ENCODE assay signal across 20 mouse cellular contexts in genomic region chr5:5285876-5286275, GRCm38 (mm10).
DNase-seq lines count a peak whose midpoint lies in the region; ATAC-seq and TF ChIP-seq lines count a peak whose summit lies in the region.
"Had no signal": no experiment of that assay in that cellular context is flagged by ENCODE, and none has a peak within 500 bp of the region (broad histone marks: within the 10 kb centered on the region; RNA-seq: fewer than 3 reads in every experiment).

No protein-coding gene starts in this region.

- H3K27me3 ChIP-seq in lung, postnatal 0 days (replicated peaks; ENCODE audit: insufficient read depth, low read length): no peaks in the 10 kb centered on the region
- no peaks in the 10 kb centered on the region for H3K27me3 ChIP-seq in intestine, postnatal 0 days (replicated peaks; ENCODE audit: control insufficient read depth, insufficient read depth, low read length)
- no peaks in the 10 kb centered on the region for H3K27me3 ChIP-seq in forebrain, embryonic 13.5 days
- H3K27me3 ChIP-seq in embryonic facial prominence, embryonic 10.5 days (replicated peaks; ENCODE audit: low read depth, poor library complexity, severe bottlenecking): no peaks in the 10 kb centered on the region
- H3K27me3 ChIP-seq: CH12.LX; forebrain, embryonic 12.5 days; heart, embryonic 15.5 days; hindbrain, embryonic 15.5 days; midbrain, embryonic 15.5 days had no signal

- DNase-seq in lung, postnatal 0 days (ENCODE audit: low spot score): peak; percentile 82
- no peak for DNase-seq in lung, postnatal 25 days (ENCODE audit: low spot score)
- DNase-seq in Muller cell, postnatal 12 days (ENCODE audit: inconsistent ontology term): peak; percentile 50
- DNase-seq in yolk sac, embryonic 10.5 days (ENCODE audit: low spot score): peak; percentile 60
- no peak for DNase-seq in embryonic facial prominence, embryonic 10.5 days (ENCODE audit: low spot score)
- DNase-seq: cerebellum, adult 8-10 months; gastrocnemius, postnatal 10 days; heart, adult 2 months; heart, postnatal 4 days; kidney, adult 11 months; right cerebral cortex, postnatal 4 days; thymus, postnatal 25 days had no signal

- no peak overlapping the region for H3K4me2 ChIP-seq in lung, postnatal 0 days (replicated peaks; ENCODE audit: low read depth, low read length)
- H3K4me2 ChIP-seq in intestine, postnatal 0 days (replicated peaks; ENCODE audit: low read depth): no peak overlapping the region
- no peak overlapping the region for H3K4me2 ChIP-seq in forebrain, embryonic 13.5 days
- H3K4me2 ChIP-seq: forebrain, embryonic 12.5 days; heart, embryonic 15.5 days; hindbrain, embryonic 15.5 days; midbrain, embryonic 15.5 days had no signal

- no peaks in the 10 kb centered on the region for H3K36me3 ChIP-seq in lung, postnatal 0 days (ENCODE audit: insufficient read depth, low read length)
- H3K36me3 ChIP-seq in intestine, postnatal 0 days (ENCODE audit: control insufficient read depth, insufficient read depth): no peaks in the 10 kb centered on the region
- H3K36me3 ChIP-seq in forebrain, embryonic 13.5 days (ENCODE audit: poor library complexity, severe bottlenecking): no peaks in the 10 kb centered on the region
- no peaks in the 10 kb centered on the region for H3K36me3 ChIP-seq in embryonic facial prominence, embryonic 10.5 days (replicated peaks)
- H3K36me3 ChIP-seq: forebrain, embryonic 12.5 days; heart, embryonic 15.5 days; hindbrain, embryonic 15.5 days; limb, embryonic 10.5 days; midbrain, embryonic 15.5 days had no signal

- no peak overlapping the region for H3K4me3 ChIP-seq in lung, postnatal 0 days (ENCODE audit: low read depth, low read length)
- H3K4me3 ChIP-seq in intestine, postnatal 0 days (ENCODE audit: low read depth, low read length): no peak overlapping the region
- no peak overlapping the region for H3K4me3 ChIP-seq in forebrain, embryonic 13.5 days
- H3K4me3 ChIP-seq in embryonic facial prominence, embryonic 10.5 days: no peak overlapping the region
- H3K4me3 ChIP-seq: forebrain, embryonic 12.5 days; heart, adult 2 months; heart, embryonic 15.5 days; hindbrain, embryonic 15.5 days; limb, embryonic 10.5 days; midbrain, embryonic 15.5 days had no signal

- TF ChIP-seq CTCF in lung, postnatal 0 days (IDR thresholded peaks at IDR 0.05): no peak
- TF ChIP-seq CTCF in intestine, postnatal 0 days (IDR thresholded peaks at IDR 0.05; ENCODE audit: low read depth): no peak

- WGBS in lung, postnatal 0 days: 44% methylated on average over 3 of the region's 3 CpGs
- WGBS in intestine, postnatal 0 days: 49% methylated on average over 3 of the region's 3 CpGs
- 97% methylated on average over 3 of the region's 3 CpGs for WGBS in forebrain, embryonic 13.5 days
- WGBS in embryonic facial prominence, embryonic 10.5 days: 88% methylated on average over 3 of the region's 3 CpGs

- H3K27ac ChIP-seq in lung, postnatal 0 days (ENCODE audit: low read length): no peak overlapping the region
- H3K27ac ChIP-seq in intestine, postnatal 0 days (ENCODE audit: low read depth, low read length): no peak overlapping the region
- no peak overlapping the region for H3K27ac ChIP-seq in forebrain, embryonic 13.5 days
- H3K27ac ChIP-seq in embryonic facial prominence, embryonic 10.5 days (replicated peaks): no peak overlapping the region
- H3K27ac ChIP-seq: forebrain, embryonic 12.5 days; heart, adult 2 months; heart, embryonic 15.5 days; hindbrain, embryonic 15.5 days; limb, embryonic 10.5 days; midbrain, embryonic 15.5 days had no signal

- no peak overlapping the region for H3K9ac ChIP-seq in lung, postnatal 0 days (replicated peaks; ENCODE audit: low read depth)
- no peak overlapping the region for H3K9ac ChIP-seq in intestine, postnatal 0 days (ENCODE audit: low read depth, low read length)
- no peak overlapping the region for H3K9ac ChIP-seq in forebrain, embryonic 13.5 days
- H3K9ac ChIP-seq: forebrain, embryonic 12.5 days; heart, embryonic 15.5 days; hindbrain, embryonic 15.5 days; midbrain, embryonic 15.5 days had no signal

- no peaks in the 10 kb centered on the region for H3K4me1 ChIP-seq in lung, postnatal 0 days (ENCODE audit: insufficient read depth, low read depth, low read length)
- 0 out of 2 replicates have a peak, but pooled peaks cover 7% of the 10 kb centered on the region for H3K4me1 ChIP-seq in intestine, postnatal 0 days (replicated peaks; ENCODE audit: control insufficient read depth, insufficient read depth, low read length)
- no peaks in the 10 kb centered on the region for H3K4me1 ChIP-seq in forebrain, embryonic 13.5 days
- H3K4me1 ChIP-seq in embryonic facial prominence, embryonic 10.5 days: peaks cover 7% of the 10 kb centered on the region; the same call in 1 of the 2 replicates
- H3K4me1 ChIP-seq: forebrain, embryonic 12.5 days; hindbrain, embryonic 15.5 days; midbrain, embryonic 15.5 days had no signal

- no peaks in the 10 kb centered on the region for H3K9me3 ChIP-seq in lung, postnatal 0 days (ENCODE audit: low read length)
- H3K9me3 ChIP-seq in intestine, postnatal 0 days (ENCODE audit: control insufficient read depth): no peaks in the 10 kb centered on the region
- H3K9me3 ChIP-seq in forebrain, embryonic 13.5 days (replicated peaks): no peaks in the 10 kb centered on the region
- no peaks in the 10 kb centered on the region for H3K9me3 ChIP-seq in embryonic facial prominence, embryonic 10.5 days
- H3K9me3 ChIP-seq: forebrain, embryonic 12.5 days; heart, embryonic 15.5 days; hindbrain, embryonic 15.5 days; limb, embryonic 10.5 days; midbrain, embryonic 15.5 days had no signal

- peak; percentile 41; the same call in 1 of the 2 replicates for TF ChIP-seq EP300 in lung, postnatal 0 days (IDR thresholded peaks at IDR 0.05)

- peak; percentile 93 for ATAC-seq in lung, postnatal 0 days
- peak; percentile 75 for ATAC-seq in intestine, postnatal 0 days
- no peak for ATAC-seq in forebrain, embryonic 13.5 days
- ATAC-seq: midbrain, embryonic 15.5 days had no signal

Comparison
In these comparisons a context has a peak if more than half of its experiments do, and no peak if none do; other contexts are left out.
1. DNase-seq: peak in lung, postnatal 0 days (single experiment), Muller cell, postnatal 12 days (single experiment) and yolk sac, embryonic 10.5 days (single experiment); none in lung, postnatal 25 days (single experiment) and embryonic facial prominence, embryonic 10.5 days (single experiment).